Mouse (Mus musculus): ENCODE data around the gene Ncoa1.

- TF ChIP-seq CTCF (IDR thresholded peaks at IDR 0.05; ENCODE audit: low read depth, low read length): no peak
- TF ChIP-seq POLR2A (IDR thresholded peaks at IDR 0.05; ENCODE audit: borderline replicate concordance, low read depth, low read length): no peak
These were observed 621 bp downstream of the Ncoa1 start for GRCm38 (mm10) chr12:4476291-4476831.
